Mouse (Mus musculus) forebrain, embryonic 13.5 days (tissue): ENCODE data around the gene Gyg. TPM values are rescaled to one million over a fixed set of nuclear protein-coding genes. Genes with fewer than 3 reads are reported as not detected.
"Not testable (repeated sequence)": the region's sequence is repeated elsewhere in the genome, so short reads cannot be mapped to it uniquely, and the experiment has no call there.

ENCODE experiments used
- ATAC-seq: fragments of 200-750 bp; cut with Nextera tagmentation; 2 replicates; pipeline ENCODE4 v1.8.0; 2017
- H3K27ac ChIP-seq: fragments of 300-500 bp; sonication (generic); 2 replicates; pipeline ENCODE4 v1.5.1; 2015; ENCODE audit warnings: inconsistent platforms, mild to moderate bottlenecking, moderate library complexity
- H3K27me3 ChIP-seq: fragments of 300-500 bp; sonication (generic); 2 replicates; pipeline ENCODE4 v1.6.1; 2015; ENCODE audit warnings: mild to moderate bottlenecking, inconsistent platforms
- H3K36me3 ChIP-seq: fragments of 300-500 bp; sonication (generic); 2 replicates; pipeline ENCODE4 v1.6.1; 2015; ENCODE audit warnings: mild to moderate bottlenecking, inconsistent platforms; ENCODE audit not compliant: poor library complexity, severe bottlenecking
- H3K4me1 ChIP-seq: fragments of 300-500 bp; sonication (generic); 2 replicates; pipeline ENCODE4 v1.6.1; 2015; ENCODE audit warnings: inconsistent platforms
- H3K4me2 ChIP-seq: fragments of 300-500 bp; sonication (generic); 2 replicates; pipeline ENCODE4 v1.6.1; 2015; ENCODE audit warnings: inconsistent platforms, mild to moderate bottlenecking, moderate library complexity
- H3K4me3 ChIP-seq: fragments of 300-500 bp; sonication (generic); 2 replicates; pipeline ENCODE4 v1.5.1; 2015; ENCODE audit warnings: mild to moderate bottlenecking, inconsistent platforms
- H3K9ac ChIP-seq: fragments of 300-500 bp; sonication (generic); 2 replicates; pipeline ENCODE4 v1.6.1; 2015; ENCODE audit warnings: mild to moderate bottlenecking, inconsistent platforms
- H3K9me3 ChIP-seq: fragments of 300-500 bp; sonication (generic); replicated peaks from 2 replicates; pipeline ENCODE4 v1.6.1; 2016; ENCODE audit warnings: inconsistent platforms
- WGBS: fragments of 180-500 bp; shearing (Covaris S2); methylation state at CpG from one replicate; pipeline ENCODE4 v1.1.7; 2015; 5-methylcytosine and 5-hydroxymethylcytosine counted together
- polyA plus RNA-seq: library from polyadenylated mRNA; unstranded; fragments of >200 nt; fragmentation: Nextera tagmentation; extraction: Ambion mirVana; gene quantifications from 2 replicates; pipeline ENCODE4 v1.2.1, GENCODE M21; 2015

Gene Gyg
- polyA plus RNA-seq, 1 experiment from 2014 or later, result 22.6 TPM

- Histone ChIP-seq H3K27ac (no peak overlapping the region), H3K36me3 (no peaks in the 10 kb centered on the region), H3K9me3 (no peaks in the 10 kb centered on the region), H3K9ac (no peak overlapping the region), H3K4me1 (no peaks in the 10 kb centered on the region), H3K4me3 (no peak overlapping the region), H3K27me3 (no peaks in the 10 kb centered on the region), H3K4me2 (no peak overlapping the region)
- no peak for ATAC-seq
- 88% methylated on average over 5 of the region's 5 CpGs for WGBS
Measured at GRCm38 (mm10) chr3:20129491-20129890, 25.6 kb downstream of the Gyg start.

- no peak overlapping the region for H3K27ac ChIP-seq
- no peaks in the 10 kb centered on the region for H3K9me3 ChIP-seq
- no peak overlapping the region for H3K4me3 ChIP-seq
- ATAC-seq, result no peak
- WGBS, result 48% methylated on average over 2 of the region's 2 CpGs
- no peaks in the 10 kb centered on the region for H3K27me3 ChIP-seq
- H3K9ac ChIP-seq, result no peak overlapping the region
- H3K4me1 ChIP-seq, result no peaks in the 10 kb centered on the region
- H3K4me2 ChIP-seq, result no peak overlapping the region
- peaks cover 2% of the 10 kb centered on the region; the same call in 1 of the 2 replicates for H3K36me3 ChIP-seq
Measured at GRCm38 (mm10) chr3:20127047-20127595, 28.0 kb downstream of the Gyg start.

- no peak for ATAC-seq
- H3K27ac ChIP-seq, result no peak overlapping the region
- 90% methylated on average over 5 of the region's 5 CpGs for WGBS
- no peaks in the 10 kb centered on the region for H3K4me1 ChIP-seq
- no peak overlapping the region for H3K9ac ChIP-seq
- no peaks in the 10 kb centered on the region for H3K27me3 ChIP-seq
- H3K4me3 ChIP-seq, result no peak overlapping the region
- peaks cover 3% of the 10 kb centered on the region; the same call in 1 of the 2 replicates for H3K36me3 ChIP-seq
- H3K4me2 ChIP-seq, result no peak overlapping the region
- no peaks in the 10 kb centered on the region for H3K9me3 ChIP-seq
Measured at GRCm38 (mm10) chr3:20125604-20126003, 29.5 kb downstream of the Gyg start.

- not testable (repeated sequence) for H3K4me2 ChIP-seq, H3K9me3 ChIP-seq, H3K27ac ChIP-seq, H3K9ac ChIP-seq, H3K27me3 ChIP-seq, H3K4me1 ChIP-seq, H3K4me3 ChIP-seq, ATAC-seq
- WGBS, result 93% methylated on average over 5 of the region's 5 CpGs
- peaks cover 16% of the 10 kb centered on the region for H3K36me3 ChIP-seq
Measured at GRCm38 (mm10) chr3:20121582-20121981, 33.5 kb downstream of the Gyg start.

- H3K4me1 ChIP-seq, result no peaks in the 10 kb centered on the region
- H3K9me3 ChIP-seq, result no peaks in the 10 kb centered on the region
- ATAC-seq, result no peak
- WGBS, result 49% methylated on average over 4 of the region's 4 CpGs
- H3K27me3 ChIP-seq, result no peaks in the 10 kb centered on the region
- peaks cover 16% of the 10 kb centered on the region for H3K36me3 ChIP-seq
- no peak overlapping the region for H3K4me3 ChIP-seq
- H3K9ac ChIP-seq, result no peak overlapping the region
- H3K27ac ChIP-seq, result no peak overlapping the region
- no peak overlapping the region for H3K4me2 ChIP-seq
Measured at GRCm38 (mm10) chr3:20119686-20120244, 35.4 kb downstream of the Gyg start.

- no peaks in the 10 kb centered on the region for H3K4me1 ChIP-seq
- H3K4me3 ChIP-seq, result no peak overlapping the region
- H3K36me3 ChIP-seq, result peaks cover 16% of the 10 kb centered on the region
- H3K27me3 ChIP-seq, result no peaks in the 10 kb centered on the region
- 91% methylated on average over 19 of the region's 19 CpGs for WGBS
- ATAC-seq, result no peak
- H3K4me2 ChIP-seq, result no peak overlapping the region
- H3K9me3 ChIP-seq, result no peaks in the 10 kb centered on the region
- no peak overlapping the region for H3K27ac ChIP-seq
- H3K9ac ChIP-seq, result no peak overlapping the region
Measured at GRCm38 (mm10) chr3:20119044-20119591, 36.0 kb downstream of the Gyg start.

- Histone ChIP-seq H3K9me3 (no peaks in the 10 kb centered on the region), H3K36me3 (peaks cover 37% of the 10 kb centered on the region), H3K9ac (no peak overlapping the region), H3K4me1 (peaks cover 6% of the 10 kb centered on the region; the same call in 1 of the 2 replicates), H3K4me2 (no peak overlapping the region), H3K27ac (no peak overlapping the region), H3K27me3 (no peaks in the 10 kb centered on the region), H3K4me3 (no peak overlapping the region)
- WGBS, result 94% methylated on average over 2 of the region's 2 CpGs
- ATAC-seq, result no peak
Measured at GRCm38 (mm10) chr3:20111913-20112312, 43.2 kb downstream of the Gyg start.

- Histone ChIP-seq H3K4me2 (no peak overlapping the region), H3K27me3 (no peaks in the 10 kb centered on the region), H3K36me3 (peaks cover 33% of the 10 kb centered on the region), H3K27ac (no peak overlapping the region), H3K4me3 (no peak overlapping the region), H3K9me3 (no peaks in the 10 kb centered on the region), H3K9ac (no peak overlapping the region), H3K4me1 (peaks cover 6% of the 10 kb centered on the region; the same call in 1 of the 2 replicates)
- ATAC-seq, result no peak
- 62% methylated on average over 5 of the region's 5 CpGs for WGBS
Measured at GRCm38 (mm10) chr3:20108881-20109280, 46.2 kb downstream of the Gyg start.

GRCm38 (mm10) chr3:20104776-20105175, 50.3 kb downstream of the Gyg start:
- WGBS, result 91% methylated on average over 2 of the region's 2 CpGs
- no peak for ATAC-seq
- H3K27me3 ChIP-seq, result no peaks in the 10 kb centered on the region
- no peaks in the 10 kb centered on the region for H3K9me3 ChIP-seq
- no peak overlapping the region for H3K4me3 ChIP-seq
- H3K36me3 ChIP-seq, result peaks cover 24% of the 10 kb centered on the region
- H3K9ac ChIP-seq, result no peak overlapping the region
- H3K27ac ChIP-seq, result no peak overlapping the region
- H3K4me2 ChIP-seq, result no peak overlapping the region
- peaks cover 6% of the 10 kb centered on the region; the same call in 1 of the 2 replicates for H3K4me1 ChIP-seq

GRCm38 (mm10) chr3:20104318-20104717, 50.8 kb downstream of the Gyg start:
- H3K4me3 ChIP-seq, result no peak overlapping the region
- no peak for ATAC-seq
- 90% methylated on average over 8 of the region's 8 CpGs for WGBS

GRCm38 (mm10) chr3:20103830-20104229, 51.3 kb downstream of the Gyg start:
- Histone ChIP-seq H3K27me3 (no peaks in the 10 kb centered on the region), H3K4me2 (no peak overlapping the region), H3K27ac (no peak overlapping the region), H3K4me3 (no peak overlapping the region), H3K9me3 (no peaks in the 10 kb centered on the region), H3K36me3 (peaks cover 24% of the 10 kb centered on the region), H3K9ac (no peak overlapping the region), H3K4me1 (no peaks in the 10 kb centered on the region)
- no peak for ATAC-seq
- WGBS, result 78% methylated on average over 3 of the region's 3 CpGs

More at GRCm38 (mm10) chr3:20104318-20104717, 50.8 kb downstream of the Gyg start:
- H3K9ac ChIP-seq, result no peak overlapping the region
- no peaks in the 10 kb centered on the region for H3K9me3 ChIP-seq
- H3K4me1 ChIP-seq, result peaks cover 4% of the 10 kb centered on the region; the same call in 1 of the 2 replicates
- peaks cover 24% of the 10 kb centered on the region for H3K36me3 ChIP-seq
- no peaks in the 10 kb centered on the region for H3K27me3 ChIP-seq
- H3K4me2 ChIP-seq, result no peak overlapping the region
- no peak overlapping the region for H3K27ac ChIP-seq

GRCm38 (mm10) chr3:20082161-20082560, 73.0 kb downstream of the Gyg start:
- Histone ChIP-seq H3K9me3 (no peaks in the 10 kb centered on the region), H3K4me1 (no peaks in the 10 kb centered on the region), H3K9ac (no peak overlapping the region), H3K27me3 (no peaks in the 10 kb centered on the region), H3K4me2 (no peak overlapping the region), H3K27ac (no peak overlapping the region), H3K4me3 (no peak overlapping the region), H3K36me3 (peaks cover 33% of the 10 kb centered on the region)
- 85% methylated on average over 3 of the region's 3 CpGs for WGBS
- no peak for ATAC-seq
